Mouse (Mus musculus) embryonic facial prominence, embryonic 11.5 days (tissue): ENCODE results near the gene Racgap1. TPM values are rescaled to one million over a fixed set of nuclear protein-coding genes. Genes with fewer than 3 reads are reported as not detected.

Experiments used
- ATAC-seq: fragments of 200-750 bp; cut with Nextera tagmentation; replicated peaks from 2 replicates; pipeline ENCODE4 v1.8.0; 2017; ENCODE audit warnings: low read depth; ENCODE audit not compliant: insufficient number of reproducible peaks, low FRiP score, low TSS enrichment
- DNase-seq: peaks from one replicate; pipeline ENCODE4 v3.0.0-alpha.2; 2015; ENCODE audit warnings: low spot score
- H3K27ac ChIP-seq: fragments of 300-500 bp; sonication (generic); replicated peaks from 2 replicates; pipeline ENCODE4 v1.5.1; 2014; ENCODE audit warnings: mild to moderate bottlenecking, low read depth, low read length, control low read depth
- H3K27me3 ChIP-seq: fragments of 300-500 bp; sonication (generic); 2 replicates; pipeline ENCODE4 v1.6.1; 2014; ENCODE audit warnings: mild to moderate bottlenecking, low read length, moderate library complexity, mixed read lengths; ENCODE audit not compliant: control insufficient read depth, insufficient read depth
- H3K36me3 ChIP-seq: fragments of 300-500 bp; sonication (generic); replicated peaks from 2 replicates; pipeline ENCODE4 v1.6.1; 2014; ENCODE audit warnings: low read depth, mild to moderate bottlenecking, low read length, moderate library complexity, mixed read lengths; ENCODE audit not compliant: control insufficient read depth, insufficient read depth
- H3K4me1 ChIP-seq: fragments of 300-500 bp; sonication (generic); 2 replicates; pipeline ENCODE4 v1.6.1; 2014; ENCODE audit warnings: low read length, mixed read lengths; ENCODE audit not compliant: control insufficient read depth, insufficient read depth
- H3K4me2 ChIP-seq: fragments of 300-500 bp; sonication (generic); 2 replicates; pipeline ENCODE4 v1.6.1; 2014; ENCODE audit warnings: low read depth, mild to moderate bottlenecking, control low read depth, low read length, moderate library complexity
- H3K4me3 ChIP-seq: fragments of 300-500 bp; sonication (generic); 2 replicates; pipeline ENCODE4 v1.5.1; 2014; ENCODE audit warnings: low read depth, low read length, control low read depth
- H3K9ac ChIP-seq: fragments of 300-500 bp; sonication (generic); replicated peaks from 2 replicates; pipeline ENCODE4 v1.6.1; 2014; ENCODE audit warnings: mild to moderate bottlenecking, control low read depth, low read length
- H3K9me3 ChIP-seq: fragments of 300-500 bp; sonication (generic); replicated peaks from 2 replicates; pipeline ENCODE4 v1.6.1; 2016; ENCODE audit warnings: mild to moderate bottlenecking, low read length, inconsistent platforms, mixed read lengths; ENCODE audit not compliant: control insufficient read depth
- WGBS: fragments of 180-500 bp; shearing (Covaris S2); extraction: QIAGEN DNeasy Blood & Tissue Kit; methylation state at CpG from one replicate; pipeline ENCODE4 v1.1.7; 2014; 5-methylcytosine and 5-hydroxymethylcytosine counted together
- polyA plus RNA-seq: library from polyadenylated mRNA; unstranded; fragments of >200 nt; fragmentation: Nextera tagmentation; extraction: Ambion mirVana; gene quantifications from 2 replicates; pipeline ENCODE4 v1.2.1, GENCODE M21; 2014

Gene Racgap1
- polyA plus RNA-seq, 1 experiment from 2014 or later, result 152 TPM

GRCm38 (mm10) chr15:99608382-99609125 is 42.9 kb downstream of the Racgap1 start:
- no peaks in the 10 kb centered on the region for H3K9me3 ChIP-seq
- H3K4me2 ChIP-seq, result no peak overlapping the region
- no peak overlapping the region for H3K9ac ChIP-seq
- peaks cover 3% of the 10 kb centered on the region; the same call in 1 of the 2 replicates for H3K27me3 ChIP-seq
- no peak for DNase-seq
- no peak overlapping the region for H3K27ac ChIP-seq
- no peak for ATAC-seq
- H3K4me3 ChIP-seq, result no peak overlapping the region
- peaks cover 9% of the 10 kb centered on the region for H3K4me1 ChIP-seq
- 77% methylated on average over 13 of the region's 13 CpGs for WGBS
- H3K36me3 ChIP-seq, result no peaks in the 10 kb centered on the region

GRCm38 (mm10) chr15:99607388-99608113 is 43.9 kb downstream of the Racgap1 start:
- whole genome bisulfite sequencing, result 6% methylated on average over 10 of the region's 10 CpGs
- H3K9me3 ChIP-seq, result no peaks in the 10 kb centered on the region
- no peak overlapping the region for H3K27ac ChIP-seq
- H3K9ac ChIP-seq, result no peak overlapping the region
- H3K27me3 ChIP-seq, result peaks cover 3% of the 10 kb centered on the region; the same call in 1 of the 2 replicates
- H3K4me3 ChIP-seq, result no peak overlapping the region
- no peaks in the 10 kb centered on the region for H3K36me3 ChIP-seq
- ATAC-seq, result peak; percentile 75
- peaks cover 9% of the 10 kb centered on the region for H3K4me1 ChIP-seq
- peak; percentile 79 for DNase-seq
- H3K4me2 ChIP-seq, result no peak overlapping the region

- ATAC-seq (no peak), DNase-seq (no peak)
- Histone ChIP-seq H3K27ac (no peak overlapping the region), H3K9me3 (no peaks in the 10 kb centered on the region), H3K36me3 (no peaks in the 10 kb centered on the region), H3K27me3 (peaks cover 4% of the 10 kb centered on the region; the same call in 1 of the 2 replicates), H3K4me2 (no peak overlapping the region), H3K9ac (no peak overlapping the region), H3K4me1 (peaks cover 9% of the 10 kb centered on the region), H3K4me3 (no peak overlapping the region)
- WGBS, result 39% methylated on average over 5 of the region's 5 CpGs
Measured at GRCm38 (mm10) chr15:99606515-99606914, 44.9 kb downstream of the Racgap1 start.

GRCm38 (mm10) chr15:99605595-99605994 is 45.9 kb downstream of the Racgap1 start:
- peaks cover 9% of the 10 kb centered on the region; the same call in 1 of the 2 replicates for H3K4me1 ChIP-seq

GRCm38 (mm10) chr15:99603216-99603615 is 48.2 kb downstream of the Racgap1 start:
- Histone ChIP-seq H3K4me3 (no peak overlapping the region), H3K27ac (no peak overlapping the region), H3K9ac (no peak overlapping the region), H3K36me3 (no peaks in the 10 kb centered on the region), H3K9me3 (no peaks in the 10 kb centered on the region), H3K27me3 (peaks cover 12% of the 10 kb centered on the region), H3K4me1 (peaks cover 9% of the 10 kb centered on the region; the same call in 1 of the 2 replicates), H3K4me2 (no peak overlapping the region)
- WGBS, result 76% methylated on average over 7 of the region's 7 CpGs
- ATAC-seq (no peak), DNase-seq (no peak)

More at GRCm38 (mm10) chr15:99605595-99605994, 45.9 kb downstream of the Racgap1 start:
- DNase-seq (no peak), ATAC-seq (no peak)
- Histone ChIP-seq H3K9ac (no peak overlapping the region), H3K27ac (no peak overlapping the region), H3K4me2 (no peak overlapping the region), H3K27me3 (peaks cover 8% of the 10 kb centered on the region; the same call in 1 of the 2 replicates), H3K4me3 (no peak overlapping the region), H3K36me3 (no peaks in the 10 kb centered on the region), H3K9me3 (no peaks in the 10 kb centered on the region)
- 73% methylated on average over 3 of the region's 3 CpGs for WGBS

GRCm38 (mm10) chr15:99602206-99602820 is 49.1 kb downstream of the Racgap1 start:
- Histone ChIP-seq H3K4me2 (no peak overlapping the region), H3K9ac (no peak overlapping the region), H3K9me3 (no peaks in the 10 kb centered on the region), H3K4me1 (peaks cover 2% of the 10 kb centered on the region; the same call in 1 of the 2 replicates), H3K4me3 (no peak overlapping the region), H3K27ac (no peak overlapping the region), H3K36me3 (no peaks in the 10 kb centered on the region), H3K27me3 (peaks cover 14% of the 10 kb centered on the region)
- 67% methylated on average over 17 of the region's 17 CpGs for WGBS
- ATAC-seq (no peak), DNase-seq (no peak)

- ATAC-seq (no peak), DNase-seq (no peak)
- no peak overlapping the region for H3K4me3 ChIP-seq
- H3K9ac ChIP-seq, result no peak overlapping the region
- no peak overlapping the region for H3K4me2 ChIP-seq
- H3K9me3 ChIP-seq, result no peaks in the 10 kb centered on the region
- peaks cover 16% of the 10 kb centered on the region for H3K27me3 ChIP-seq
- WGBS, result 22% methylated on average over 5 of the region's 5 CpGs
- no peaks in the 10 kb centered on the region for H3K4me1 ChIP-seq
- H3K36me3 ChIP-seq, result no peaks in the 10 kb centered on the region
- H3K27ac ChIP-seq, result no peak overlapping the region
Measured at GRCm38 (mm10) chr15:99601823-99602120, 49.7 kb downstream of the Racgap1 start.
